Mouse (Mus musculus) liver, embryonic 15.5 days (tissue): ENCODE measurements around the gene Hivep3. TPM values are rescaled to one million over a fixed set of nuclear protein-coding genes. Genes with fewer than 3 reads are reported as not detected.
A peak's percentile ranks its signal among the peaks of the same experiment; 100 is the strongest.

Source experiments
- ATAC-seq: fragments of 200-750 bp; cut with Nextera tagmentation; 2 replicates; pipeline ENCODE4 v1.8.0; 2017; ENCODE audit warnings: moderate number of reproducible peaks, mild to moderate bottlenecking, moderate library complexity; ENCODE audit not compliant: insufficient read depth
- H3K27ac ChIP-seq: fragments of 300-500 bp; sonication (generic); replicated peaks from 2 replicates; pipeline ENCODE4 v1.5.1; 2015; ENCODE audit warnings: mild to moderate bottlenecking, inconsistent platforms
- H3K27me3 ChIP-seq: fragments of 300-500 bp; sonication (generic); 2 replicates; pipeline ENCODE4 v1.6.1; 2015; ENCODE audit warnings: mild to moderate bottlenecking, inconsistent platforms
- H3K36me3 ChIP-seq: fragments of 300-500 bp; sonication (generic); replicated peaks from 2 replicates; pipeline ENCODE4 v1.6.1; 2015; ENCODE audit warnings: moderate library complexity, mild to moderate bottlenecking, inconsistent platforms
- H3K4me1 ChIP-seq: fragments of 300-500 bp; sonication (generic); replicated peaks from 2 replicates; pipeline ENCODE4 v1.6.1; 2015; ENCODE audit warnings: inconsistent platforms
- H3K4me2 ChIP-seq: fragments of 300-500 bp; sonication (generic); 2 replicates; pipeline ENCODE4 v1.6.1; 2015; ENCODE audit warnings: moderate library complexity, mild to moderate bottlenecking, inconsistent platforms
- H3K4me3 ChIP-seq: fragments of 300-500 bp; sonication (generic); replicated peaks from 2 replicates; pipeline ENCODE4 v1.5.1; 2015; ENCODE audit warnings: mild to moderate bottlenecking, inconsistent platforms
- H3K9ac ChIP-seq: fragments of 300-500 bp; sonication (generic); 2 replicates; pipeline ENCODE4 v1.6.1; 2015; ENCODE audit warnings: moderate library complexity, mild to moderate bottlenecking, inconsistent platforms
- H3K9me3 ChIP-seq: fragments of 300-500 bp; sonication (generic); replicated peaks from 2 replicates; pipeline ENCODE4 v1.6.1; 2016; ENCODE audit warnings: inconsistent platforms
- WGBS: fragments of 180-500 bp; shearing (Covaris S2); methylation state at CpG from one replicate; pipeline ENCODE4 v1.1.7; 2015; ENCODE audit warnings: mixed read lengths; ENCODE audit not compliant: insufficient replicate concordance; 5-methylcytosine and 5-hydroxymethylcytosine counted together
- polyA plus RNA-seq: library from polyadenylated mRNA; unstranded; fragments of >200 nt; fragmentation: Nextera tagmentation; extraction: Ambion mirVana; gene quantifications from 2 replicates; pipeline ENCODE4 v1.2.1, GENCODE M21; 2015

Gene Hivep3
- polyA plus RNA-seq, 1 experiment from 2014 or later = 1.9 TPM

GRCm38 (mm10) chr4:120027671-120028070 lies 294.1 kb downstream of the Hivep3 start:
- 59% methylated on average over 1 of the region's 1 CpGs for whole genome bisulfite sequencing

GRCm38 (mm10) chr4:120029937-120030336 lies 296.4 kb downstream of the Hivep3 start:
- Histone ChIP-seq H3K36me3 (no peaks in the 10 kb centered on the region), H3K4me2 (no peak overlapping the region), H3K4me1 (no peaks in the 10 kb centered on the region), H3K9me3 (no peaks in the 10 kb centered on the region), H3K27me3 (peaks cover 51% of the 10 kb centered on the region), H3K27ac (no peak overlapping the region), H3K4me3 (no peak overlapping the region), H3K9ac (no peak overlapping the region)
- no peak for ATAC-seq
- 45% methylated on average over 1 of the region's 1 CpGs for WGBS

More at GRCm38 (mm10) chr4:120027671-120028070, 294.1 kb downstream of the Hivep3 start:
- Histone ChIP-seq H3K9ac (no peak overlapping the region), H3K9me3 (no peaks in the 10 kb centered on the region), H3K27me3 (peaks cover 28% of the 10 kb centered on the region), H3K4me2 (no peak overlapping the region), H3K4me1 (no peaks in the 10 kb centered on the region), H3K27ac (no peak overlapping the region), H3K36me3 (no peaks in the 10 kb centered on the region), H3K4me3 (no peak overlapping the region)
- no peak for ATAC-seq

- 2% methylated on average over 55 of the region's 70 CpGs for WGBS
- H3K9ac ChIP-seq = no peak overlapping the region
Measured at GRCm38 (mm10) chr4:120032320-120032983, 298.9 kb downstream of the Hivep3 start.

GRCm38 (mm10) chr4:120032984-120033355 lies 299.4 kb downstream of the Hivep3 start:
- H3K9ac ChIP-seq = no peak overlapping the region
- no peak for ATAC-seq
- H3K27me3 ChIP-seq = peaks cover 63% of the 10 kb centered on the region
- peak overlapping the region; percentile 61 for H3K4me2 ChIP-seq
- no peaks in the 10 kb centered on the region for H3K4me1 ChIP-seq
- no peaks in the 10 kb centered on the region for H3K36me3 ChIP-seq
- H3K4me3 ChIP-seq = peak overlapping the region; percentile 44
- H3K27ac ChIP-seq = no peak overlapping the region
- WGBS = under 1% methylated on average over 38 of the region's 38 CpGs
- no peaks in the 10 kb centered on the region for H3K9me3 ChIP-seq

More at GRCm38 (mm10) chr4:120032320-120032983, 298.9 kb downstream of the Hivep3 start:
- H3K27ac ChIP-seq = no peak overlapping the region
- ATAC-seq = peak; percentile 52
- no peaks in the 10 kb centered on the region for H3K36me3 ChIP-seq
- peaks cover 63% of the 10 kb centered on the region for H3K27me3 ChIP-seq
- peak overlapping the region; percentile 61 for H3K4me2 ChIP-seq
- no peaks in the 10 kb centered on the region for H3K9me3 ChIP-seq
- H3K4me1 ChIP-seq = no peaks in the 10 kb centered on the region
- H3K4me3 ChIP-seq = peak overlapping the region; percentile 44

GRCm38 (mm10) chr4:120036294-120036693 lies 302.7 kb downstream of the Hivep3 start:
- ATAC-seq = no peak
- 57% methylated on average over 4 of the region's 4 CpGs for WGBS
- no peaks in the 10 kb centered on the region for H3K36me3 ChIP-seq

GRCm38 (mm10) chr4:120037007-120037406 lies 303.4 kb downstream of the Hivep3 start:
- no peaks in the 10 kb centered on the region for H3K36me3 ChIP-seq
- H3K4me1 ChIP-seq = no peaks in the 10 kb centered on the region
- H3K4me3 ChIP-seq = no peak overlapping the region
- peaks cover 41% of the 10 kb centered on the region for H3K27me3 ChIP-seq
- no peak overlapping the region for H3K27ac ChIP-seq
- no peak overlapping the region for H3K9ac ChIP-seq
- ATAC-seq = no peak
- H3K9me3 ChIP-seq = no peaks in the 10 kb centered on the region
- WGBS = 36% methylated on average over 7 of the region's 7 CpGs
- no peak overlapping the region for H3K4me2 ChIP-seq

More at GRCm38 (mm10) chr4:120036294-120036693, 302.7 kb downstream of the Hivep3 start:
- Histone ChIP-seq H3K4me2 (no peak overlapping the region), H3K27me3 (peaks cover 49% of the 10 kb centered on the region), H3K4me1 (no peaks in the 10 kb centered on the region), H3K4me3 (no peak overlapping the region), H3K9ac (no peak overlapping the region), H3K9me3 (no peaks in the 10 kb centered on the region), H3K27ac (no peak overlapping the region)

GRCm38 (mm10) chr4:120041520-120041919 lies 307.9 kb downstream of the Hivep3 start:
- H3K4me1 ChIP-seq = no peaks in the 10 kb centered on the region
- no peak overlapping the region for H3K4me2 ChIP-seq
- 35% methylated on average over 2 of the region's 2 CpGs for WGBS
- no peaks in the 10 kb centered on the region for H3K27me3 ChIP-seq
- no peak overlapping the region for H3K9ac ChIP-seq
- H3K36me3 ChIP-seq = no peaks in the 10 kb centered on the region
- no peak for ATAC-seq
- no peak overlapping the region for H3K27ac ChIP-seq
- H3K4me3 ChIP-seq = no peak overlapping the region
- H3K9me3 ChIP-seq = no peaks in the 10 kb centered on the region

GRCm38 (mm10) chr4:120042480-120042879 lies 308.9 kb downstream of the Hivep3 start:
- 60% methylated on average over 7 of the region's 7 CpGs for WGBS
- H3K36me3 ChIP-seq = no peaks in the 10 kb centered on the region
- H3K27ac ChIP-seq = no peak overlapping the region
- no peaks in the 10 kb centered on the region for H3K4me1 ChIP-seq
- H3K4me2 ChIP-seq = no peak overlapping the region
- no peaks in the 10 kb centered on the region for H3K27me3 ChIP-seq
- H3K9ac ChIP-seq = no peak overlapping the region
- no peaks in the 10 kb centered on the region for H3K9me3 ChIP-seq
- H3K4me3 ChIP-seq = no peak overlapping the region
- no peak for ATAC-seq

- H3K4me1 ChIP-seq = no peaks in the 10 kb centered on the region
- no peaks in the 10 kb centered on the region for H3K36me3 ChIP-seq
- no peak overlapping the region for H3K4me2 ChIP-seq
- no peak overlapping the region for H3K9ac ChIP-seq
- 64% methylated on average over 5 of the region's 5 CpGs for WGBS
- no peak for ATAC-seq
- H3K9me3 ChIP-seq = no peaks in the 10 kb centered on the region
- H3K27me3 ChIP-seq = no peaks in the 10 kb centered on the region
- H3K4me3 ChIP-seq = no peak overlapping the region
- no peak overlapping the region for H3K27ac ChIP-seq
Measured at GRCm38 (mm10) chr4:120044612-120045011, 311.0 kb downstream of the Hivep3 start.

- H3K4me2 ChIP-seq = no peak overlapping the region
- H3K9ac ChIP-seq = no peak overlapping the region
- no peaks in the 10 kb centered on the region for H3K36me3 ChIP-seq
- 43% methylated on average over 5 of the region's 5 CpGs for WGBS
- H3K9me3 ChIP-seq = no peaks in the 10 kb centered on the region
- no peaks in the 10 kb centered on the region for H3K27me3 ChIP-seq
- no peaks in the 10 kb centered on the region for H3K4me1 ChIP-seq
- ATAC-seq = no peak
- H3K4me3 ChIP-seq = no peak overlapping the region
- no peak overlapping the region for H3K27ac ChIP-seq
Measured at GRCm38 (mm10) chr4:120045131-120045537, 311.6 kb downstream of the Hivep3 start.

- no peaks in the 10 kb centered on the region for H3K27me3 ChIP-seq
- H3K36me3 ChIP-seq = no peaks in the 10 kb centered on the region
- no peaks in the 10 kb centered on the region for H3K4me1 ChIP-seq
Measured at GRCm38 (mm10) chr4:120045871-120046270, 312.3 kb downstream of the Hivep3 start.

GRCm38 (mm10) chr4:120047060-120047459 lies 313.5 kb downstream of the Hivep3 start:
- Histone ChIP-seq H3K4me1 (no peaks in the 10 kb centered on the region), H3K9ac (no peak overlapping the region), H3K27ac (no peak overlapping the region), H3K9me3 (no peaks in the 10 kb centered on the region), H3K36me3 (no peaks in the 10 kb centered on the region), H3K27me3 (no peaks in the 10 kb centered on the region), H3K4me2 (no peak overlapping the region), H3K4me3 (no peak overlapping the region)
- 34% methylated on average over 4 of the region's 4 CpGs for WGBS
- ATAC-seq = no peak

More at GRCm38 (mm10) chr4:120045871-120046270, 312.3 kb downstream of the Hivep3 start:
- Histone ChIP-seq H3K27ac (no peak overlapping the region), H3K4me2 (no peak overlapping the region), H3K4me3 (no peak overlapping the region), H3K9ac (no peak overlapping the region), H3K9me3 (no peaks in the 10 kb centered on the region)
- ATAC-seq = no peak
- 67% methylated on average over 7 of the region's 7 CpGs for WGBS
